Mouse (Mus musculus) limb, embryonic 13.5 days (tissue): Measurements from ENCODE around the gene Gnat2. TPM values are rescaled to one million over a fixed set of nuclear protein-coding genes. Genes with fewer than 3 reads are reported as not detected.

Source experiments
- ATAC-seq: fragments of 200-750 bp; cut with Nextera tagmentation; 2 replicates; pipeline ENCODE4 v1.8.0; 2017; ENCODE audit warnings: low read depth, moderate number of reproducible peaks, moderate TSS enrichment; ENCODE audit not compliant: low FRiP score
- H3K27ac ChIP-seq: fragments of 300-500 bp; sonication (generic); 2 replicates; pipeline ENCODE4 v1.5.1; 2015; ENCODE audit warnings: inconsistent platforms, mild to moderate bottlenecking, moderate library complexity
- H3K27me3 ChIP-seq: fragments of 300-500 bp; sonication (generic); 2 replicates; pipeline ENCODE4 v1.6.1; 2015; ENCODE audit warnings: mild to moderate bottlenecking, inconsistent platforms
- H3K36me3 ChIP-seq: fragments of 300-500 bp; sonication (generic); 2 replicates; pipeline ENCODE4 v1.6.1; 2015; ENCODE audit warnings: inconsistent platforms, mild to moderate bottlenecking, moderate library complexity
- H3K4me1 ChIP-seq: fragments of 300-500 bp; sonication (generic); 2 replicates; pipeline ENCODE4 v1.6.1; 2015; ENCODE audit warnings: inconsistent platforms
- H3K4me2 ChIP-seq: fragments of 300-500 bp; sonication (generic); replicated peaks from 2 replicates; pipeline ENCODE4 v1.6.1; 2015; ENCODE audit warnings: inconsistent platforms, mild to moderate bottlenecking, moderate library complexity
- H3K4me3 ChIP-seq: fragments of 300-500 bp; sonication (generic); 2 replicates; pipeline ENCODE4 v1.5.1; 2015; ENCODE audit warnings: moderate library complexity, mild to moderate bottlenecking, inconsistent platforms
- H3K9ac ChIP-seq: fragments of 300-500 bp; sonication (generic); 2 replicates; pipeline ENCODE4 v1.6.1; 2015; ENCODE audit warnings: mild to moderate bottlenecking, inconsistent platforms
- H3K9me3 ChIP-seq: fragments of 300-500 bp; sonication (generic); 2 replicates; pipeline ENCODE4 v1.6.1; 2016; ENCODE audit warnings: inconsistent platforms
- WGBS: fragments of 180-500 bp; shearing (Covaris S2); methylation state at CpG from one replicate; pipeline ENCODE4 v1.1.7; 2015; 5-methylcytosine and 5-hydroxymethylcytosine counted together
- polyA plus RNA-seq: library from polyadenylated mRNA; unstranded; fragments of >200 nt; fragmentation: Nextera tagmentation; extraction: Ambion mirVana; gene quantifications from 2 replicates; pipeline ENCODE4 v1.2.1, GENCODE M21; 2015

Gnat2 gene
- polyA plus RNA-seq, 1 experiment from 2014 or later = 0.78 TPM

DNA sequence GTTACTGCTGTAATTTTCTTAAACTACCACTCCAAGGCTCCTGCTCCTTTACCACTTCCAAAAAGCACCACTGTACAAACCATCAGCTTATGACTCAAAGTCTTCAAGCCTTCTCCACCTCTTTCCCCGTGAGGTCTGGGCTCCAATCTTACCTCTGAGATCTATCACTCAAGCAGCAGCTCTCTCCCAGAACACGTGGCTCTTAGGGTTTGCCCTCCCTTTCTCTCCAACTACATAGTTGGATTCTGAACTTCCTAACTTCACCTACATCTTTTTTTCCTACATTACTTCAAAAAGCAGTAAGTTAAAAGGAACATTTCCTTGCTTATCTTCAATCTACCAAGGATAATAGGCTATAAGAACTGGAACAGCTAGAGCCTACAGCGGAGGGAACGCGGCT lies 35.9 kb downstream of the Gnat2 start:
- 71% methylated on average over 5 of the region's 5 CpGs for WGBS
- H3K27ac ChIP-seq = 0 out of 2 replicates have a peak overlapping the region, but pooled peaks have one; percentile 18
- no peak overlapping the region for H3K4me2 ChIP-seq
- H3K36me3 ChIP-seq = peaks cover under 1% of the 10 kb centered on the region; the same call in 1 of the 2 replicates
- ATAC-seq = no peak
- H3K4me1 ChIP-seq = peaks cover 17% of the 10 kb centered on the region
- no peak overlapping the region for H3K4me3 ChIP-seq
- no peaks in the 10 kb centered on the region for H3K9me3 ChIP-seq
- no peak overlapping the region for H3K9ac ChIP-seq
- H3K27me3 ChIP-seq = no peaks in the 10 kb centered on the region

DNA sequence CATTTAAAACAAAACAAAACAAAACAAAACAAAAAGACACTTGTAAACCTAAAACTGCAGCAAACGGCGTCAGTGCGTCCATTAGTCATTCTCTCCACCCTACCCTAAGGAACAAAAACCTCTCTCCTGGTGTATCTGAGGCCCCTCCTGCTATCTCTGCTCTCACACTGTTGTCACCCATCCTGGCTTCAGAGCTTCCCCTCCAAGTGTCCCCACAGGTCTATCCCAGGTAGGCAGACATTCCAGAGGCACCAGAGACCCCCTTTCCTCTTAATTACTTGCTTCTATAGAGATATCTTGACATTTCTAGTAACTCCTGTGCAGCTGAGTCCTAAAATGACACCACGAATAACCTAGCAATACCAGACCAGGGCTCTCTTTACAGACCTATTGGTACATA lies 36.8 kb downstream of the Gnat2 start:
- H3K4me1 ChIP-seq = peaks cover 17% of the 10 kb centered on the region
- H3K27ac ChIP-seq = no peak overlapping the region
- ATAC-seq = no peak
- no peaks in the 10 kb centered on the region for H3K36me3 ChIP-seq
- no peak overlapping the region for H3K4me2 ChIP-seq
- H3K4me3 ChIP-seq = no peak overlapping the region
- no peaks in the 10 kb centered on the region for H3K27me3 ChIP-seq
- WGBS = 84% methylated on average over 4 of the region's 4 CpGs
- H3K9ac ChIP-seq = no peak overlapping the region
- H3K9me3 ChIP-seq = no peaks in the 10 kb centered on the region

DNA sequence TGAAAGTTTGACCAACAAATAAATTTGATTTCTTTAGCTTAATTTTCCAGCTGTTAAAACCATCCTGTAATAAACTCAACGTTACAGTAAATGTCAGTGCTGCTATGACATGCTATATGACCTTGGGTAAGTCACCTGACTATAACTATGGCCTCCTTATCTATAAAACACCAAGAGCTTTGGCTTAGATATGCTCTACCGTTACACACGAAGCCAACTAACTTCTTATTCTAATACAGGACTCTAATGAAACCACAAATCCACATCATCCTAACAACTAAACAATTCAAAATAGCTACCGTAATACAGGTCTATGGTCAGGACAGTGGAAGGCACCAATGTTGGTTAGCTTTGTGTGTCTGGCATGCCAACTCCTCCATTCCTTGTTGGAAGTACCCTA lies 37.2 kb downstream of the Gnat2 start:
- no peak overlapping the region for H3K27ac ChIP-seq
- no peak overlapping the region for H3K9ac ChIP-seq
- 85% methylated on average over 4 of the region's 4 CpGs for WGBS
- peaks cover 17% of the 10 kb centered on the region for H3K4me1 ChIP-seq
- H3K36me3 ChIP-seq = no peaks in the 10 kb centered on the region
- no peak overlapping the region for H3K4me2 ChIP-seq
- no peaks in the 10 kb centered on the region for H3K9me3 ChIP-seq
- H3K4me3 ChIP-seq = no peak overlapping the region
- no peak for ATAC-seq
- H3K27me3 ChIP-seq = no peaks in the 10 kb centered on the region

DNA sequence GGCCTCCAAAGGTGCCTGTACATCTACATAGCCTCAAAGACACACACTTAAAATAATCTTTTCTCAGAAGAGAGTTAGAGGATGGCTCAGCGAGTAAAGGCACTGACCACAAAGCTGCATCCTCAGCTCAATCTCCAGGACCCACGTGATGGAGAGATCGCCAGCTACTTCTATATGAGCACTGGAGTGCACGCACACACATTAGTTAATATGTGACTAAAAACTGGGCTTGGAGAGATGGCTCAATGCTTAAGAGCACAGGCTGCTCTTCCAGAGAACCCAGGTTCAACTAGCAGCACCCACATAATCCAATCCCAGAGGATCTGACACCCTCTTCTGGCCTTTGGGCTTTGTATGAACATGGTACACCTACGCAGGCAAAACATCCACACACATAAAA lies 38.6 kb downstream of the Gnat2 start:
- Histone ChIP-seq H3K4me3 (no peak overlapping the region), H3K9ac (no peak overlapping the region), H3K36me3 (no peaks in the 10 kb centered on the region), H3K27ac (no peak overlapping the region), H3K4me1 (peaks cover 23% of the 10 kb centered on the region), H3K9me3 (no peaks in the 10 kb centered on the region), H3K4me2 (no peak overlapping the region), H3K27me3 (no peaks in the 10 kb centered on the region)
- ATAC-seq = no peak
- WGBS = 94% methylated on average over 5 of the region's 5 CpGs

DNA sequence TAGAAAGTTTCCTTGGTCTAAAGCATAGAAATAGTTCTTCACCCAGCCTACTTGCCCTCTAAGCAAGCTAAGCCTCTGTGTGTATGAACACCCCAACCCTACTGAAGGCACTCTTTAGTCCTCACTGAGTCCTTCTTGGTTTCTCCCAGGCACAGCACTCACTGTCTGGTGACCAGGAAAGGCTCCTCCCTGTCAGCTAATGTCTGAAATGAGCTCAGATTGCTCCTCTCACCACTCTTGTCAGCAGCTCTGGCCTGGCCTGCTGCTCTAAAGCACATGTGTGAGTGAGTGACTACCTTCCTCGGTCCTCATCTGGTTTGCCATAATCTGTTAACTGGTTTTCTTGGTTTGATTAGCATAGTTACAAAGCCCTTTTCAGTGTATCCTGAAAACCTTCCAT lies 39.2 kb downstream of the Gnat2 start:
- H3K27ac ChIP-seq = no peak overlapping the region

DNA sequence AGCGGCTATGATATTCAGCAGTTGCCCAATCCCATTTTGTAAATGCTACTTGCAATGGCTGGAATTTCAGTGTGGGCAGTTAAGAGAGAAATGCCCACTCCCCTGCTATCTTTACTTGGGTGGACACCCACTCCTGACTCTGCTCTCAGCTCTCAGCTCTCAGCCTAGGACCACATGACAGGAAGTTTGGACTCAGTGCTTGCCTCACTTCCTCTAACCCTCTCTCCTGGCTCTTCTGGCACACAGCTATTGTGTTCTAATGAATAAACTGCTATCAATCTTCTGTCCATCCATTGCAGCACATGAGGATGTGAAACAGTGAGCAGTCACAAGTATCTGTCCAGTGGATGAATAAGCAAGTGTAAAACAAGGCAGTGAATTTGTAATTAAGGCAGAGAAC lies 39.9 kb downstream of the Gnat2 start:
- no peak for ATAC-seq
- Histone ChIP-seq H3K27me3 (no peaks in the 10 kb centered on the region), H3K9ac (no peak overlapping the region), H3K4me2 (no peak overlapping the region), H3K27ac (no peak overlapping the region), H3K4me3 (no peak overlapping the region), H3K36me3 (peaks cover 7% of the 10 kb centered on the region; the same call in 1 of the 2 replicates), H3K4me1 (peaks cover 23% of the 10 kb centered on the region), H3K9me3 (no peaks in the 10 kb centered on the region)
- WGBS = 92% methylated on average over 1 of the region's 1 CpGs

More for the DNA sequence above, 39.2 kb downstream of the Gnat2 start:
- no peak overlapping the region for H3K9ac ChIP-seq
- 72% methylated on average over 1 of the region's 1 CpGs for WGBS
- H3K27me3 ChIP-seq = no peaks in the 10 kb centered on the region
- no peak overlapping the region for H3K4me3 ChIP-seq
- no peaks in the 10 kb centered on the region for H3K9me3 ChIP-seq
- H3K36me3 ChIP-seq = 0 out of 2 replicates have a peak, but pooled peaks cover 2% of the 10 kb centered on the region
- H3K4me2 ChIP-seq = no peak overlapping the region
- H3K4me1 ChIP-seq = peaks cover 23% of the 10 kb centered on the region
- ATAC-seq = no peak

DNA sequence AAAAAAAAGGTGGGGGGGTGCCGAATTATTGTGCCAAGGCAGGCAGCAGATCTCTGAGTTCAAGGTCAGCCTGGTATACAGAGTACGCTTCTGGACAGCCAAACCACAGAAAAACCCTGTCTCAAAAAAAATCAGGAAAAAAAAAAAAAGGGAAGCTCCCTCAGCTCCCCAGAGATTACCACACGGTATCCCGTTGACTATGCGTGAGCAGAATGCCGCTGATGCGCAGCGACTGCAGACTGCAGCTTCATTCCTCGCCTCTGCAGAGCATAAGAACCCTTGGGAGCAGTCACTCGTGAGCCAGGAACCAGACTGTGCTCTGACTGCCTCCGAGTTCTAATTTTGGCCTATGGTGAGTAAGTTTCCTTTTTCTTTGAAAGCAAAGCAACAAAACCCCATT lies 42.1 kb downstream of the Gnat2 start:
- ATAC-seq = no peak
- no peak overlapping the region for H3K9ac ChIP-seq

DNA sequence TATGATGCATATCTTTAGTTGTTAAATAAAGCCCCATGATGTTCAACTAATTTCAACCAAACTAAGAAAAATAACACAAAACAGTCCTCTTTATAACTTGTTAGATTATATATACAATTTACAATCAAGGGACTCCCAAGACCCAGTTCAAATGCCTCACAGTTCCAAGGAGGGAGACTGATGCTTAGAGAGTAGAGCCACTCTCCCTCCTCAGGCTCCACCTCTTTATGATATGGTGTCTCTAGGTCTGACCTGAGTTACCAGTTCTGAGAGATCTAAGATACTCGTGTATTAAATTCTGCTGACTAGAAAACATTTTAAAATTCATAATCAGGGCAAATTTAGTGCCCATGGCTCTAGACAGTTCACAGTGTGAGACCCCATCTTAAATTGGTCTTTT lies 46.5 kb downstream of the Gnat2 start:
- Histone ChIP-seq H3K4me3 (no peak overlapping the region), H3K27me3 (no peaks in the 10 kb centered on the region), H3K27ac (no peak overlapping the region), H3K4me1 (peaks cover 7% of the 10 kb centered on the region; the same call in 1 of the 2 replicates), H3K9ac (no peak overlapping the region), H3K9me3 (no peaks in the 10 kb centered on the region), H3K36me3 (peaks cover 26% of the 10 kb centered on the region), H3K4me2 (no peak overlapping the region)
- 85% methylated on average over 1 of the region's 1 CpGs for WGBS
- ATAC-seq = no peak

More for the DNA sequence above, 42.1 kb downstream of the Gnat2 start:
- WGBS = 85% methylated on average over 11 of the region's 11 CpGs
- Histone ChIP-seq H3K4me3 (no peak overlapping the region), H3K9me3 (no peaks in the 10 kb centered on the region), H3K4me2 (no peak overlapping the region), H3K36me3 (peaks cover 11% of the 10 kb centered on the region; the same call in 1 of the 2 replicates), H3K27ac (no peak overlapping the region), H3K27me3 (no peaks in the 10 kb centered on the region), H3K4me1 (peaks cover 6% of the 10 kb centered on the region; the same call in 1 of the 2 replicates)

DNA sequence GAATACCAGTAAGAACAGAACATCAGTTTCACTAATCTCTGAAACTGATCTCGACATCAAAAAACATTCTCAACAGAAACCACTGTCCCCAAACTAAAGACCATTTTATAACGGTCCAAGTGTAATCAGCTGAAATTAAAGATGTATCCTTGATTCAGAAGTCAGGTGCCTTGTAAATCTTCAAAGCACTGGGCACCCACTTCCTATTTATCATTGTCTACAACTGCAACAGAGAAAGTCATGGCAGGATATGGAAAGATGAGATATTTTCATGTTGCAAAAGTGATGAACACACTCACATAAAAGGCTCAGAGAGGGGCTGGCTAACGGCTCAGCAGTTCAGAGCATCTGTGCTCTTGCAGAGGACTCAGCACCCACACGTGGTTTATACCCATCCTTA lies 48.2 kb downstream of the Gnat2 start:
- no peak overlapping the region for H3K4me3 ChIP-seq
- ATAC-seq = no peak

DNA sequence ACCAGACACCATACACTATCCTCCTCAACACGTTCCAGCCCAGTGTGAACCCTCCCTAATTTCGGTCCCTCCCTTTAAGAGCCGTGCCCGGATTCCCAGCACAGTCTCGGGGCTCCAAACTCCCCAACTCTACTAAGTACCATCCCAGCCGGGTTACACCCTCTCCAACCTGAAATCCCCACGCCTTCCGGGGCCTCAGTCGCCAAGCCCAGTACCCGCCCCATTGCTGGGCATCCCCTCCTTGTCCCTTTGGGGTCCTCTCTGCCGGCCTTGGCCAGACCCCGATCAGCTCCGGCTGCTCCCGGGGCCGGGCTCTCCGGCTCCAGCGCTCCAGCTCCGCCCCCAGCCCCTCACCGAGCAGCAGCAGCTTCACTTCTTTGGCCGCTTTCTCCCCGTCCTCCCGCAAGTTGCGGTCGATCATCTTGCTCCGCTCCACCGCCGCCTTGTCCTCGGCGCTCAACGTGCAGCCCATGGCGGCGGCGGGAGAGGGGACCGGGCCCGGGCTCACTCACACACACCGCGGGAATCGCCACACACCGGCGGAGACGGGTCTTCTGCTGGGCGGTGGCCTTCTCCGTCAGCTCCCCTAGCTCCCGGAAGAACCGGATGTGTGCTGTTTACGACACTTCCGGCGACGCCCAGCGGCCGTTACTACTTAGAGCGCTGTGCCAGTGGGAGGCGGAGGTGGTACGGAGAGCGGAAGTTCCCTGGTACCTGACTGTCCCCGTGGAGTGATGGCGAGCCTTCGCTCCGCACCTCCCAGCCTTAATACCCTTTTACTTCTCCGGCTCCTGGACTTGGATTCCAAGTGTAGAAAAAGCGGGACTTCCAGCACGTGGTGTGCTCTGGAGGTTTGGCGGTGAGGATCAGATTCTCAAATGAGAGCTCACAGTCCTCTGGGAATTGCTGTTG lies 53.2 kb downstream of the Gnat2 start, which contains the start of gene Gnai3:
Gnai3 (minus strand) TSS at position 613 of the 912 bp plus-strand sequence.
- H3K4me1 ChIP-seq = peaks cover 27% of the 10 kb centered on the region
- ATAC-seq = peak; percentile 92
- peak within 1 kb of the TSS; percentile 89 for H3K27ac ChIP-seq
- H3K4me3 ChIP-seq = peak within 1 kb of the TSS; percentile 97
- WGBS = under 1% methylated on average over 63 of the region's 63 CpGs
- H3K4me2 ChIP-seq = peak within 1 kb of the TSS; percentile 85
- no peaks in the 10 kb centered on the region for H3K9me3 ChIP-seq
- H3K36me3 ChIP-seq = peaks cover 5% of the 10 kb centered on the region; the same call in 1 of the 2 replicates
- H3K9ac ChIP-seq = peak within 1 kb of the TSS; percentile 95
- H3K27me3 ChIP-seq = no peaks in the 10 kb centered on the region

More for the DNA sequence above, 48.2 kb downstream of the Gnat2 start:
- Histone ChIP-seq H3K4me1 (peaks cover 17% of the 10 kb centered on the region), H3K9ac (no peak overlapping the region), H3K9me3 (no peaks in the 10 kb centered on the region), H3K27ac (no peak overlapping the region), H3K27me3 (no peaks in the 10 kb centered on the region), H3K4me2 (no peak overlapping the region), H3K36me3 (peaks cover 26% of the 10 kb centered on the region)
- WGBS = 79% methylated on average over 4 of the region's 4 CpGs

DNA sequence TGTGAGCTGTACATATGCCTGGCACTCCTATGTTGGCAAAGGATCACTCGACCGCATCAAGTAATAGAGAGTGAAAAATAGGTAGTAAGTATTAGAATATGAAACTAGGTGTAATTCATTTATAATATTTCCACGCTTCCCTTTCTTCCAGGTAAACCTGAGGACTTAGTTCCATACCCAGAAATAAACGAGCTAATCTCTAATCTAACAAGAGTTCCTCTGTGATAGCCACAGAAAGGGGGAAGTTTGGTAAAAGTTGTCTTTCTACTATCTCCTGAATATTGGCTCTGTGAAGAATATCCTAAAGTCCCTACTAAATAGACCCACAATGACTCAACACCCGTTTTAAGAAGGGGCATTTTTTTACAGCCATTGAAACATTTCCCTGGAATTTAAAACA lies 54.1 kb downstream of the Gnat2 start:
- peak overlapping the region; percentile 97 for H3K4me3 ChIP-seq
- ATAC-seq = no peak
- no peaks in the 10 kb centered on the region for H3K36me3 ChIP-seq
- H3K4me2 ChIP-seq = peak overlapping the region; percentile 85
- peak overlapping the region; percentile 95 for H3K9ac ChIP-seq
- 63% methylated on average over 5 of the region's 5 CpGs for WGBS
- peaks cover 27% of the 10 kb centered on the region for H3K4me1 ChIP-seq
- H3K27ac ChIP-seq = no peak overlapping the region
- H3K27me3 ChIP-seq = no peaks in the 10 kb centered on the region
- no peaks in the 10 kb centered on the region for H3K9me3 ChIP-seq

DNA sequence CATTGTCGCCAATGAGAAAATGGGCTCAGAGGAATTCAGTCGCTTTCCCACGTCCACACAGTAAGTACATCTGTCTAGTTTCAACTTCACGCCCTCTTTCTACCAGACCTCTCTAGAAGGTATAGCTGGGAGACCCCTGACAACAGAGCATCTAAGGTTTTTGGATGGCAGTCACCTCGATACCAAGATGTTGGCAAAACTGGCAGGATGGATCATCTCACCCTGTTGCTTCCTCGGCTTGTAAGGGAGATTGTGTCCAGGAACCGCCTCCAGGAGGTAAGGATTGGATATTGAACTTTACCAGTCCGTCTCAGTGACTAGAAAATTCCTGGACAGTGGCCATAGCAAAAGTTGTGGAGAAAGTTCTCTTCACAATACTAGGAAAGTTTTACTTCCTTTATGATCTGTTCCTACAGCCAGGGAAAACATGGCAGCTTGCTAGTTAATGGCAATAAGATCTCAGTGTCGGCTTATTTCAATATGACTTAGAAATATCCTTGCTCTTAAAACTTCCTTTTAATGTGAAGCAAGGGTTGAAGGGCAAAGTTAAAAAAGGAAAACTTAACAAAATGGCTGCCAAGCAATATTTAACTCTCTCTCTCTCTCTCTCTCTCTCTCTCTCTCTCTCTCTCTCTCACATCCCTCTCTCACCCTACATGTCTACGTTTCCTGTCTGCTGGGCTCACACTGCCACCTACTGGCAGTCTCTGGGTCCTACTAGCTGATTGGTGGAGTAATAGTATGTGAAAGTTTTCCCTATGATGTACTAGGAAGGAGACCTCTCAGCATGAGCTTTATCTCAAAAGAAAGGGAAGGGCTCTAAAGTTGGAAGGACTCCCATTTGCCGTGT lies 55.0 kb downstream of the Gnat2 start:
- no peak overlapping the region for H3K4me2 ChIP-seq
- no peaks in the 10 kb centered on the region for H3K36me3 ChIP-seq
- WGBS = 71% methylated on average over 11 of the region's 11 CpGs
- H3K27me3 ChIP-seq = no peaks in the 10 kb centered on the region
- no peaks in the 10 kb centered on the region for H3K9me3 ChIP-seq
- H3K9ac ChIP-seq = no peak overlapping the region
- H3K27ac ChIP-seq = no peak overlapping the region; the same call in 1 of the 2 replicates
- no peak overlapping the region for H3K4me3 ChIP-seq
- peak; percentile 49; the same call in 1 of the 2 replicates for ATAC-seq
- peaks cover 27% of the 10 kb centered on the region for H3K4me1 ChIP-seq
